Mouse (Mus musculus) layer of hippocampus, adult 8-10 months (tissue): ENCODE data around the gene Zcchc13. TPM values are rescaled to one million over a fixed set of nuclear protein-coding genes. Genes with fewer than 3 reads are reported as not detected.
"Not testable (repeated sequence)": the region's sequence is repeated elsewhere in the genome, so short reads cannot be mapped to it uniquely, and the experiment has no call there.

ENCODE experiments used
- DNase-seq, 2 experiments: peaks; one replicate each; pipeline ENCODE4 v3.0.0; 2022; ENCODE audit warnings: low spot score in 2 of 2
- total RNA-seq, 4 experiments: library from RNA; stranded (reverse); gene quantifications; 2 replicates each; pipeline ENCODE4 v1.2.4; 2022

The Zcchc13 gene
- total RNA-seq, 4 experiments from 2014 or later, result not detected

DNA sequence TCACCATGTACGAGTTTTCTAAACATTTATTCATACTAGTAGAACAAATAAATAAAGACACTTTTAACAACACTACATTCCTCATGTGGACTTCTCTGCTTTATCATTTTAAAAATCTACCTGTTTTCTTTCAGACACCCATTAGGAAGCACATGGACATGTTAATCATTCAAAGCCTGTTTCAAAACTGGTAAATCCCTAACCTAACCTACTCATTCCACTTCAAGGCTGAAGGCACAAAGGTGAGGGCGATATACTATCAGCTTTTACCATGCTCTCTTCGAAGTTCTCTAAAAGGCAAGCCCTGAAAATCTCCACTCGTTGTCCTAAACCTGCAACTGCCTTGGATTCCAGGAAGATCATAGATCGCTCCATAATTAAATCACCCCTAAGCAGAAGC is 8.2 kb downstream of the Zcchc13 start:
- DNase-seq, result no peak

DNA sequence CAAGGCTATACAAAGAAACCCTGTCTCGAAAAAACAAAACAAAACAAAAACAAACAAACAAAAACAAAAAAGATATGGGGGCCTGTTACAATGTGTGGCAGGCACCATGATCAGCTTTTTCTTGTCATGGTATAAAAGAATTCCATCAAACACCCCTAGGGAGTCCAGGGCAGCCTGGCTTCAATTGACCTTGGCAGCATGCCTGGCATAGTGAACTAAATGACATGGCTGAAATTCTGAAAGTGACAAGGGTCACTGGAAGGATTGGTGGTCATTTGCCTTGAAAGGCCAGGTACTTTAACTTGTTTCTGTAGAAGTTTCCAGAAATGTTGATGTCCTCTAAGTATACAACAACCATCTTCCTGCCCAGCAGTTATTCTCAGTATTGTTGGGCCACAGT is 13.9 kb downstream of the Zcchc13 start:
- DNase-seq, result no peak

DNA sequence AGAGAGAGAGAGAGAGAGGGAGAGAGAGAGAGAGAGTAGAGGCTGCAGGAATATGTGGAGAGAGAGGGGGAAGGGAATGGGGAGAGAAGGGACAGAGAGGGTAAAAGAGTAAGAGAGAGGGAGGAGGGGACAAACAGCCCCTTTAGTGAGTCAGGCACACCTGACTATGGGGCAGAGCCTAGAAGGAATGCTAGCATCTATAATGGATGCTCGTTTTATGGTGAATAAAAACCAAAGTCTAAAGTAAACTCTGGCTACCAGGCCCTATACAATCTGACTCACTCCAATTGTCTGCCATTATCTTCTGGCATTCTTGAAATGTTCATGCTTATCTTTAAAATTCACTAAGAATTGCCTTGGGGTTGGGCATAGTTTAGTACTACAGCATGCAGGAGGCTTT is 21.7 kb downstream of the Zcchc13 start:
- no peak for DNase-seq

DNA sequence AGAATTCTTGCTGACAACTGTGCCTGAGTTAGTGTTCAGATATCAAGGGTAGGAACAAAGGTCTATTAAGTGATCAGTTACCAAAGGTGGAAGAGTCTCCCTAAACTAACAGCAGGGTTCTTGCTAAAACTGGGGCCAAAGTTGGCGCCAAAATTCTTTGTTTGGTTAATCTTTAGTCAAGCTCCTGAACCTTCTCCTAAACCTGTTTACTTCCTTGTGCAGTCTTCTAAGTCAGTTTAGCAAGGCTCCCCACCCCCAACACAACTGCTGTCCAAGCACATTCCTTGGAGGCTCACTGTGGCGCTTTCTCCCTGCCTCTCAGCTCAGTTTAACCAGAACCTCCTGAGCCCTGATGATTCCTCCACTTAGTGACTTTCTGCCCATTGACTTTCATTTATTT is 22.6 kb downstream of the Zcchc13 start:
- DNase-seq, result no peak

DNA sequence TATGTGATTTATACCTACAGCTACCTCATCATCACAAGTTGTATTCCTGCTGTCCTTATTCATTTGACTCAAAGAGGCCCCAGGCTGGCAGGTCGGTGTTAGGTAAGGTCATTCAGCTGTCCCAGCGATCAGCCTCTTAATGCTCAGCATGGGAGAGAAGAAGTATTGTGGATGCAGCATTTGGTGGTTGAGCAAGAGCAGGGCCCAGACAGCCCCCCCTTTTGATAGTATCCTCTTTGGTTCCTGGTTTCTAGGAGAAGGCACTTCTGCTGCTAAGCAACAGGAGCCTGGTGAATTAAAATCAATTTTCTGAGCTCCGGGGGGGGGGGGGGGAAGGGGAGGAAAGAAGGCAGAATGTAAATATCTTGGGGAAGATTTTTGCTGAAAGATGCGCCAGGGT is 28.6 kb downstream of the Zcchc13 start:
- peak in 1 of 2 experiments; percentile 5 for DNase-seq

DNA sequence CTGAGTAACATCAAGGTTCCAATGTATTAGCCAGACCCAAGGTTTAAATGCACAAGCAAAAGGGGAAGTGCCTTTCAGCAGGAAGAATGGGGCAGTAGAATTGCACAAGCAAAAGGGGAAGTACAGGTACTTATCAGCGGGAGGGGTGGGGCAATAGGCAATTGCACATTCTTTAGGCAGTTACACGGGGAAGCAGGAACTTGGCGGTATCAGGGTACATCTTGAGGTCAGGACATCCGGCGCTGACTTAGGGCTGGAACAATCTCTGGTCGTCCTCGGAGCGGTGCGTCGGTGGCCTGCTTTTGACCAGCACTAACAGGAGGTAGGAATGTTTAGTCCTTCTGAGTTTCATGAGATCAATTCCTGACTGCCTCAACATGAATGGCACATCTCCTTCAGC is 34.1 kb downstream of the Zcchc13 start:
- not testable (repeated sequence) for DNase-seq

DNA sequence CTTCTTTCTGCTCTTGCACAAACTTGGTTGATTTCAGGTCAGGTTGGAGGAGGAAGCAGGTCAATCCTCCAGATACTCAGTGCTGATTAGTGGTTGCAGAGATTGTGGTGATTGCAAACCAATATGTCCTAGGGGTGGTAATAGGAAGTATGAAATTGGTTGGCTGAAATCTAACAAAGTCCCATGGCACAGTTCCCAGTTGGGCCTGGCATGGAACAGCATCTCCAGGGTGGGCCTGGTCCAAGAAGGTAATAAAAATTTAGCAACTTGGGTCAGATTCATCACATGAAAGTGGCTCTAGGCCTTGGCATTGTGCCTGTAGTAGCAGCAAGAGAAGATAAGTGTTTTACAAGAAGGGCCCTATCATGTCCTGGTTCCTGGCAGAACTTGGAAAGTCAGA is 39.9 kb downstream of the Zcchc13 start:
- DNase-seq, result no peak

DNA sequence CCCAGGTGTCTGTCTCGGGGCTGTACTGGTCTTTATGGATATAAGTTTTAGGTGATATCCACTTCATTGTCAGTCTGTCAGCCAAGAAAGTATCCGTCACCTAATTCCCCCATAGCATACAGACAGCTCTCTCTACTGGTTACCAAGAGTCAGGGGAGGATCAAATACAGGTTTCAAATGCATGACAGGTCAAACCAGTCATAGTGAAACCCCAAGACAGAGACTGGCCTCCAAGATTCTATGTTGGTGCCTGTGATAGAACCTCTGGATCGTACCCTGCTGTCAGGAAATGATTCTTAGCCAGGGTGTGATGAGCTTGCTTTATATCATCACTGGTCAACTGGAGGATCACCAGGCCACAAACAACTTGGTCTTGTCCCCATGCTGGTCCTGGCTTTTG is 43.4 kb downstream of the Zcchc13 start:
- no peak for DNase-seq

DNA sequence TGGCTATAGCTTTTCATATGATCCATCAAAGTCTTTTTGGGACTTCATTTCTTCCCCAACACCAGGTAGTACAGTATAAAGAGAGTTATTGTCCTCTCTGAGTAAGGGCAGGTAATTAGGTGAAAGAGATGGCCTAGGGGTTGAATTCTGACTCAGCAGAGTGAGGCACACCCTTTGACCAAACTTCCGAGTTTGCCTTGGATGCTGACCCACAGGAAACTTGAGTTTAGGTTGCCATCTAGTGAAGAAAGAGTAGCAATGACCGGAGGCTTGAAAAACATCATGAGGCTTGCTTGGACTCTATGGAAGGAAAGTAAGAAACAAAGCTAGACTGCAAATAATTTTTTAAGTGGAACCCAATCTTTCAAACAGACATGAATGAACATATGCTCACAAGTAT is 44.3 kb downstream of the Zcchc13 start:
- DNase-seq, result no peak

Other genes starting within 250 kb of the Zcchc13 start
- under 1 TPM in 1 of 4 experiments, not detected in 3; 0.83 TPM for gene Tsx, start 216.1 kb upstream of the Zcchc13 start, total RNA-seq
- gene Gm26992, start 208.6 kb upstream of the Zcchc13 start, total RNA-seq, result 1 to 10 TPM in 1 of 4 experiments, not detected in 3; 1.4 TPM
- 10 to 100 TPM; 33.1 to 40.7 (median 34.1) TPM for gene Slc16a2, start 191.4 kb downstream of the Zcchc13 start, total RNA-seq